Mouse (Mus musculus): Measurements from ENCODE around the gene Sorcs1. TPM values are rescaled to one million over a fixed set of nuclear protein-coding genes. Genes with fewer than 3 reads are reported as not detected.

Sorcs1 gene
- total RNA-seq, 4 experiments from 2014 or later, result 34.1 to 40.8 (median 37.9) TPM

DNA sequence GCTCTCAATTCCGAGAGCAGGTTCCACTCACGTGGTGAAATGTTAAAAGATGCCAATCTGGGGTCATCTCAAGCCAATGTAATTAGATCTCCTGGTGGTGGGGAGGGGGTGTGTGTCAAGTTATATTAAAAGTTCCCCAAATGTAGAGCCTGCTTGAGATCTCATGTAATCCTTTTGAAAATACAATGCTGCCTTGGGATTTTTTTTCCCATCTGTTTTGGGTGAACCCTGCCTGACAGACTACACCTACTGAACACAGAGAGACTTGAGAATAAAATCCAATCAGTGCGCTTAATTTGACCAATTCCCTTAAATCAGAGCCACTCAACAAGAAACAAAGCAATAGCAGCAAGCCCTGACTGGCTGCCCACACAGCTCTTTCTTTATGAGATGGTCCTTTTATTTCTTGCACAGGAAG is 239.0 kb downstream of the Sorcs1 start:
- no peak for DNase-seq (ENCODE audit: low spot score in 2 of 2)

DNA sequence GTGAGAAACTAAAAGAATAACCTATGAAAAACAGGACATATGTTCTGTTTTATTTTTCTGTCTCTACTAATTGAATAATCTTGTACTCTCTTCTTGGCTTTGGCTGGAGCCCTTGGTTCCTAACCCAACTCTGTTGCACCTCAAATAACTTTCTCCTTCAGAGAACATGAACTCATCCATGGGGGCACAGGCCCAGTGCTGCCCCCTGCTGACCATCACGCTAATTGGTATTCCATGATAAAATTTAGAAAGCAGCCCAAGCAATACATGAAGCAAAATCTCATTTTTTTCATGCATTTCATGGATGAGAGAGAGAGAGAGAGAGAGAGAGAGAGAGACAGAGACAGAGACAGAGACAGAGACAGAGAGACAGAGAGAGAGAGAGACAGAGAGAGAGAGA is 255.5 kb downstream of the Sorcs1 start:
- DNase-seq (ENCODE audit: low spot score in 2 of 2), result no peak

DNA sequence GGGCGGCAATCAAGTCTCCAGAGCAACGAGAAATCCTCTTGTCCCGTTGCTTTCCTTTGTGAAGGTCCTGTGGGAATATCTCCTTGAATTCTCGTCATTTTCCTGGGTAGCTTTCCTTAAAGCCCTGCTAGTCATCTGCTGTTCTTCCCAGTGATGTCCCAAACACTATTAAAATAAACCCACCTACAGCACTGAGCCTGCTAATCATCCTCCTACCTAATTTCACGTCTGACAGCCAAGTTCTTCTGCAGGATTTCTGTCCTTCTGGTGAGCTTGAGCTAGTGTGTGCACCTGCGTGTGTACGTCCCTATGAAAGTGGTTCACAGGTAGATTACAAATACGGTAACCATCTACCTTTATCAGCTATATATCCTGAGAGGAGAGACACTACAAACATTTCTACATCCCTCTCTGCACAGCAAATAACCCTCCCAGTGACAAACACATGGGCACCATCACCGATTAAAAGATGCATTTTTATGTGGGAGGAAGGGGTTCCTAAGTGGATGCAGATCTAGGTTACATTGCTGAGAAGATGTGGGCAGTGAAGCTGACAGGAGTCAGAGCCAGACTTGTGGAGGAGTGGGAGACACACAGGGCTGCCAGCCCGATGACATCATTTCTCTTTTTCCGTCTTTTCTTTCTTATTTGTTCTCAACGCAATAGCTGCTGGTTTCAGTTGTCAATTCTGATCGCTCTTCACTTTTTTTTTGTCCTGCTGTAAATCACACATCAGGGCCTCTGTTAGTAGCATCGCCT is 259.3 kb downstream of the Sorcs1 start:
- DNase-seq (ENCODE audit: low spot score in 2 of 2), result peak in 1 of 2 experiments; percentile 72

- DNase-seq (ENCODE audit: low spot score in 2 of 2), result no peak
These were observed 267.9 kb downstream of the Sorcs1 start for GRCm38 (mm10) chr19:50410561-50410960.

DNA sequence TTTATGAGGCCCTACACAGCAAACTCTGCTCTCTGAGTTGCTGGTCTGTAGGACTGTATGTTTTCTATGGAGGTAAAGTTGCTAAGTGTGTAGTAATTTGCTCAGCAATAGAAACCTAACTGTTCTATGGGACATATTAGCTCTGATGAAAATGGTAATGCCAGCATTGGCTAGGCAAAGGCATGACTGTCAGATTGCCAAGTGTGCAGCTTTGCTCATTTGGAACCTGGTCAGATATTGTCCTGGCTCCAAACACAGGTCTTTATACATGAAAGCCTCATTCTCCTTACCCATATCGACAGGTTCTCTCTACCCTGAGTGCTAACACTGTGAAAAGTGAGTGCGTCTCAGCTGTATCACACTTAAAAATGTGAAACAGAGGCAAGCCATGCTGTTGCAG is 280.1 kb downstream of the Sorcs1 start:
- no peak for DNase-seq (ENCODE audit: low spot score in 2 of 2)

- no peak for DNase-seq (ENCODE audit: low spot score in 2 of 2)
These were observed 282.7 kb downstream of the Sorcs1 start for GRCm38 (mm10) chr19:50395731-50396130.

DNA sequence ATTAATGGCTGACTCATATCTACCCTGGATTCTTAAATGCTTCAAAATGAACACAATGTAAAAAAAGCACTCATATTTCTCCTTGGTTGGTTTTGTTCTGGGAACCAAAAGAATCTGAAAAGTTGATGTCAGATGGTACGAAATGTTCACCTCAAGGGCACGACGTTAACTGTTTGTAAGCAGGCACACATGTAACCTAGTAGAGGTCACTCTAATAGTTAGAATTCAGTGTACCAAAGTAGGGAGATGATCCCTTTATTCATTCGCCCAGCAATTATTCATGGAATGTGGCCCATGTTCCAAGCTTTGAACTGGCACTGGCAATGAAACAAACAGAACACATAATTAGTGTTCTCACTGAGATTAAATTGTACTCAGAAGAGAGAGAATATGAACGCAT is 284.3 kb downstream of the Sorcs1 start:
- DNase-seq (ENCODE audit: low spot score in 2 of 2), result no peak

DNA sequence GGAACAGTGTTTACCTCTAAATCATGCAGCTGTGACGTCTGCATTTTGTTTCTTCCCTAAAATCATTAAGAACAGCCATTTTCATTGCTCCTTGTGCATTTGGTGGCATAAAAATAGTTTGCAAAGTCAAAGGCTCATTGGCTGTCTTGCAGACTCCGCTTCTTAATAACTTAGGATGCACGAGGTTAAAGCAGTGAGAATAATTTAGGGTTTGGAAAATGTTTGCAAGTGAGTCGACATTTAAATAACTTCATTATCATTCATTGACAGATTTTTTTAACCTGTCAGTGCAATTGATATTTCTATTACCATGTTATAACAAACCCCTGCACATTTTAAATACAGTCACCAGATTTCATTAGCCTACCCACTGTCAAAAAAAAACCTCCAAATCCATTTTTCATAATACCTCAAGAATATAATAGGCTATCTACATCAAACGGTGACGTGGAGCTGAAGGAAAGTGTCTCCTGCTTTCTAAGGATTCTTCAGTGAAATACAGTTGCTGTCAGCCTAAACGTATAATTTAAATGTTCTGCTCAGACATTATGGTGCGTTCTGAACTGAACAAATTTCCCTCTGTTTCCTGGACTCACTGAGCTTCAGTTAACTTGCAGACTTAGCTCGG is 288.4 kb downstream of the Sorcs1 start:
- DNase-seq (ENCODE audit: low spot score in 2 of 2), result no peak

DNA sequence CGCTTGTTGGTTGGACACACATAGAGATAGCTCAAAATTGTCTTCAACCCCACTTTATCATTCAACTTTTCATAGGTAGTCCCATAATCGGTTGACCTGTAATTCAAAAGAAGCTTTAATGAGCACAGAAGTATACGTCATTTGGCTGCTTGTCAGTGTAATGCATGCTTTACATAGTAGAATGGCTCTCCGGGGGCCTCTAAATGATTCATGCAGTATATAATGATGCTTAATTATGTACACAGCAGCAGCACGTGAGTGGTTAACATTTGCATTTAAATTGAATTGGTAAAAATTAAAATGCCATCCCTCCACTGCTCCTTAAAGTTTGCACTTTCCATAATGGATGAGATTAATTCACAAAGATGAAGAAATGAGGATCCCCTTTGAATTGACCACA is 299.5 kb downstream of the Sorcs1 start:
- no peak for DNase-seq (ENCODE audit: low spot score in 2 of 2)

DNA sequence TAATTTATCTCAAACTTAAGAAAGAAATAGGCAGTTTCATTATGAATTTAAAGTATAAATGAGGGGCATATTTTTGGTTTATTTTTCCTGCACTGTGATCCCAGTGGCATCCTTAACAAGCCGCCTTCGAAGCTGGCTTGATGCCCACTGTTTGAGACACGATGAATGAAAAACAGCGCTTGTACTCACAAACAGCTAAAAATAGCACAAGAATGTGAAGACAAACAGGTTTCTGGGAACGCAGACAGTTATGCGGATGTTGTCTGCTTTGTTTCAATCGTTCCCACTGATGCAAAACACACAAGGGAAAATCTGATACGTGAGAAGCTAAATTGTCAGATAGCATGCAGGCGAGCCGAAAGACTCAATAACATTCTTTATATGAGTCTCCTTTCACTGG is 303.7 kb downstream of the Sorcs1 start:
- DNase-seq (ENCODE audit: low spot score in 2 of 2), result peak in 1 of 2 experiments; percentile 13

DNA sequence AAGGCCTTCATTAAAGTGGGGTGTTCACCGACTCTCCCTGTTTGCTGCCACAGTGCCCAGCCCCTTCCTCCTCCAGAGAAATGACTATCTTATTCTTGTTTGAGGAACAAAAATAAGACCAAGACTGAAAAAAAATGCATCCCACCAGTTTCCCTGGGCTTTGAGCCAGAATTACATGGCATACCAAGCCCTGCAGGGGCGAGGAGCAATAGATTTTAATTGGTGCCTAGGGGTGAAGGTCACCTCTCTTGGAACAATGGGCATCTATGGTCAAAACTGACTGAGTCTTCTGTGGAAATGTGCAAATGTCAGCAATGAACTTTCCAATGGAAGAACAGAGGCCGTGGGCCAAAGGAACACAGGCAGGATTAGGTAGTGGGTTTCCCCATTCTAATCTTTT is 312.0 kb downstream of the Sorcs1 start:
- no peak for DNase-seq (ENCODE audit: low spot score in 2 of 2)

DNA sequence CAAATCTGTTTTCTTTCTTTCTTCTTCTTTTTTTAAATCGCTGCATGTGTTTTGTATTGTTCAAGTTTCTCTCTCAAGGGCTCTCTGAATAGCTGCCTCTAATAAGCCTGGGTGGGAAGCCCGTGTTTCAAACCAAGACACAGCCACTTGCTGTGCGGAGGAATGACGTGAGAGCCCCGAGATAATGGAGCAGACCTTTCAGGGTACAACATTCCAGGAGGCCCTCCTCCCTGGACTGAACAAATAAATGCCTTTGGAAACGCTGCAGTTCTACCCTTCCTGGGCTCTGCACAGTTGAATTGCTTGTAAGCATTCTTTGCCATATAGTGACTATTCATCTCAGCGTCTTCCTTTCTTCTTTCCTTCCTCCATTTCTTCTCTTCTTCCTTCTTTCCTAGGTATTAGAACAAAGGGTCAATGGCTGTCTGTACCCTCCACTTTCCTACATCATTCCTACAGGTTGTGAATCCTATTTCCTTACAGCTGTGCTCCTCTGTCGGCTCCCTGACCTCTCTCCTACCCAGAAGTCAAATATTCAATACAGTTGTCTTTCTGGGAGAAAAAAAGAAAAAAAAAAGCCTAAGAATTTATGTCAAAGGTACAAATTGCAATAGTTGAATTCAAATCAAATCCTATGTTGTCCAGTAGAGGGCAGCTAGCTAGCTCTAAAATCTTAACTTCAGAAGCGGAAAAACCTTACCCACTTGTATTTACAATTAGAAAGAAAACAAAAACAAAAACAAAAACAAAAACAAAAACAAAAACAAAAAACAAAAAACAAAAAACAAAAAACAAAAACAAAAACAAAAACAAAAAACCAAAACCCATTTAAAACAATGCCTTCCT is 315.6 kb downstream of the Sorcs1 start:
- no peak for DNase-seq (ENCODE audit: low spot score in 2 of 2)

DNA sequence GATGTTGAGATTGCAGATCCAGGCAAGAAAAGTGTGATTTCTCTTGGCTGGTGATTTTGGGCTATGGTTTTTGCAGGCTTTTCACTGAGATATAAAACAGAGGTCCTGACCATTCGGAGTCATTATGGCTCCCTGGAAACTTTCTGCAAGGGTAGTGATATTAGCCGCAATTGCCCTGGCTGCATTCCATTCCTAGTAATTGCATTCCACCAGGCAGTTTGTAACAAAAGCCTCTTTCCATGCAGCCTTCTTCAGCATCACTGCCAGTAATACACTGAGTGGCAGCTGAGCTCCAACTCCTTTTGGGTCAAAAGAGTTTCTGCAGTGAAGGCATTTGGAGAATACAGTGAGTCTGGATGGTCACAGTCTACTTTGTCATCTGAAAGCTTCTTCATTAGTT is 319.9 kb downstream of the Sorcs1 start:
- DNase-seq (ENCODE audit: low spot score in 2 of 2), result no peak

DNA sequence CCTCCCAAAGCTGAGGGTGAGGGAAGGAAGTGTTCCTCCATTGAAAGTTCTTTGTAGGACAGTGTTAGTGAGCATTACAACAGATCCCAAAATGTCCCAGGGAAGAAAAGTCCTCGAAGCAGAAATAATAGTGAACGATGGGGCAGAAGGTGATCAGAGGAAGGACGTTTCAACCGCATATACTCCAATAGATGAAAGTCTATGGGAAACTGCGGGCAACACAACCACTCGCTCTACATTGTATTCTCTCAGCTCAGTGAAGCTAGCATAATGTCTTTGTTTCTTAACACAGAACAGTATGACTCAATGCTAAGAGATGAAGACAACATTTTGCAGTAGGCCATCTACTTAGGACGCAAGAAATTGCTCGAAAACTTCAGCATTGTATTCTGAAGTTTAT is 339.2 kb downstream of the Sorcs1 start:
- no peak for DNase-seq (ENCODE audit: low spot score in 2 of 2)

- DNase-seq (ENCODE audit: low spot score in 2 of 2), result no peak
These were observed 341.7 kb downstream of the Sorcs1 start for GRCm38 (mm10) chr19:50336751-50337150.

GRCm38 (mm10) chr19:50331136-50331535 is 347.3 kb downstream of the Sorcs1 start:
- DNase-seq (ENCODE audit: low spot score in 2 of 2), result no peak

DNA sequence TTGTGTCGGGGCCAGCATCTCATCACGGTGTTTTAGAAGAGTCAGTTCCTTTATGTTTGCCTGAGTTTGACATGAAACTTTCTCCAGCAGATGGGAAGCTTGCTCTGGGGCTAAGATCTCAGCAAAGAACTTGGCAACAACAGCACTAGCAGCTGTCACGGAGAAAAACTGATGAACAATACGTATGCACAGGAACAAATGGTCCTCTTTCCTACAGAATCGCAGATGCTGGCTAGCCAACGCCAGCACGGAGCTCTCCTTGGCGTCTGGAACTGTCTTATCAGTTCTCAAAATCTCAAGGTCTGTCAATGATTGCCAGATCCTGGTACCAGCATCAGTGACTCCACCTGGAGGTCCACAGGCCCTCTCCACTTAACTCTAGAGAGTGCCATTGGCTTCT is 350.6 kb downstream of the Sorcs1 start:
- peak in 1 of 2 experiments; percentile 22 for DNase-seq (ENCODE audit: low spot score in 2 of 2)

GRCm38 (mm10) chr19:50326151-50326550 is 352.3 kb downstream of the Sorcs1 start:
- DNase-seq (ENCODE audit: low spot score in 2 of 2), result no peak

DNA sequence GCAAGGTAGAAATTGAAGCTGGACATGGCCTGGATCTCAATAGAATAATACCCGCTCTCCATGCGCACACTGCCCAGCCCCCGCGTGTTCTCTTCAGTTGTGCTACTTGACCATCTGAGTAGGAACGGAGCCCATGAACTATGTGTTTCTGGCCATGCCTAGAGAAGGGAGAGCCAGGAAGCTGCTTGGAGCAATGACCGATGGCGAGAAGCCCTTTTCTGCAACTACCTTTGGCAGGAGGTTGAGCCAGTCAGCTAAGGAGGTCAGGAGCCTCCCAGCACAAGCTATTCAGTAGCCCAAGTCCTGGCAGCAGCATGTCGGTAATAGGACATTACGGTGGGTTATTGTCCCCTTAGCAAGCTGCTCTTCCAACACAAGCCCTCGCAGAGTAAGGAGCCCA is 352.8 kb downstream of the Sorcs1 start:
- DNase-seq (ENCODE audit: low spot score in 2 of 2), result no peak

GRCm38 (mm10) chr19:50307046-50307445 is 371.4 kb downstream of the Sorcs1 start:
- DNase-seq (ENCODE audit: low spot score in 2 of 2), result no peak

DNA sequence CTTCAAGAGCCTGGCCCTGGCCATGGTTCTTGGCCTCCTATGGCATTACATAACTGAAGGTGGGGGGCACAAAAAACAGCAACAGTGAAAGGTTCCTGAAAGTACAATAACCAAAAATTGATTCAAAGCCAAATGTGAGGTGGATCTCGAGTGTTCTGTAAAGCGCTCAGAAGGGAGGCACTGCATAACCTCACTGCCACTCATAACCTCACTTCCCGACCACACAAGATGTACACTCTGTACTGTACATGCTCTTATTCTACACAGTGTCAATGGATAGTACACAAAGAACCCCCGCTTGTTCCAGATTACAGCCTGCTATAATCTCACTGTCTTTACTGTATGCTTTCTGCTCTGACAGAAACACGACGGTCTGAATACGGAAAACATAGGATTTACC is 384.2 kb downstream of the Sorcs1 start:
- no peak for DNase-seq (ENCODE audit: low spot score in 2 of 2)

- DNase-seq (ENCODE audit: low spot score in 2 of 2), result no peak
These were observed 414.0 kb downstream of the Sorcs1 start for GRCm38 (mm10) chr19:50264450-50264849.
